Mouse (Mus musculus) embryonic fibroblast, embryonic 13.5 days (primary cell): ENCODE results near the gene Ifnar2. TPM values are rescaled to one million over a fixed set of nuclear protein-coding genes. Genes with fewer than 3 reads are reported as not detected.

Source experiments
- H3K27ac ChIP-seq: 2 replicates; pipeline ENCODE4 v1.5.1; 2012; ENCODE audit warnings: low read length, control low read depth, inconsistent platforms; ENCODE audit not compliant: insufficient read depth
- H3K4me1 ChIP-seq: 2 replicates; pipeline ENCODE4 v1.6.1; 2011; ENCODE audit warnings: low read length; ENCODE audit not compliant: control insufficient read depth, insufficient read depth
- H3K4me3 ChIP-seq: 2 replicates; pipeline ENCODE4 v1.5.1; 2011; ENCODE audit warnings: mild to moderate bottlenecking, control low read depth, low read length; ENCODE audit not compliant: insufficient read depth
- CTCF ChIP-seq: IDR thresholded peaks from 2 replicates; pipeline ENCODE4 v1.5.1; 2011; ENCODE audit warnings: mild to moderate bottlenecking, control low read depth, low read length, moderate library complexity, borderline replicate concordance; ENCODE audit not compliant: insufficient read depth
- POLR2A ChIP-seq: IDR thresholded peaks from 2 replicates; pipeline ENCODE4 v1.6.1; 2011; ENCODE audit warnings: low read depth, mild to moderate bottlenecking, control low read depth, low read length, moderate library complexity
- polyA plus RNA-seq: library from polyadenylated mRNA; stranded (reverse); fragments of >200 nt; gene quantifications from 2 replicates; pipeline ENCODE4 v1.2.4, GENCODE M21; 2011; ENCODE audit warnings: low read depth; ENCODE audit not compliant: missing spikeins, insufficient read length

Gene Ifnar2
- polyA plus RNA-seq = 54.8 and 68.1 TPM in 2 replicates

DNA sequence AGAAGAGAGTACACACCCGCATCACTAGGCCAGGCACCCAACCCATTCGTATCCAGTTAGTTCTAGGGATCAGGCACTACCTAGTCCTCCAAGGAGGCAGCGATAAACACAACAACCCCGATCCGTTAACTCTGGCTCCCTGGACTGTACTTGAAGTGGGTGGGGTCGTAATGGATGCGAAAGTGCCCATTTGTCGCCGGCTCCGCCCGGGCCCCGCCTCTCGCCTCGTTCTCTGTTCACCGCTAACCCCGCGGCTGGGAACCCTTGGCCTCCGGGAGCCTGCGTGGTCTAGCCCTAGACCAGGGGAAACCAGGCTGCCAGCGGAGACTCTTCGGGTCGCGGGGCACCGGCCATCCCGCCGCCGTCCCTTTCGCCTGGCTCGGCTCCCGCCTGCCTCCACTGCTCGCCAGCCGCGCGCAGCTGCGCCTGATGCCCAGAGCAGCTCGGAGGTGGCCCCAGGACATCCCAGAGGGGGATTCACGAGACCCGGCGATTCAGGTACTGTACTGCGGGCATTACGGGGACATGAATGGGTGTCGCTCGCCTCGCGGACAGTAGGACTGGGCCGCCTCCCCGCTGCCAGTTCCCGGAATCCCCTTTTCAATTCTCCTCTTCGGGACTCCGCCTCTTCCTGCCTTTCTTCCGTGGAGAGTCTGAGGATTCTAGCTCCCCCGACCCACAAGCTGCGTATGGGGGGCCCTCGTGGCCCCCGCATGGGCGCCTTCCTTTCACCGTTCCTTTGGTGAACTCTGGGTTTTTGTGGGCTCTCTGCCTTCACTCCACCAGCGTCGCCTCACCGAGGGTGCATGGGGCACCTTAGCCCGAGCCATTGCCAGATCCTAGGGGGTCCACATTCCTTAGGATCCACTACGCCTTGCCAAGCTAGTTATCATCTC, at the start of gene Ifnar2:
Gene Ifnar2, plus strand, starts transcription at position 207 of the 896 bp plus-strand sequence.
- peaks cover 2% of the 10 kb centered on the region; the same call in 1 of the 2 replicates for H3K4me1 ChIP-seq
- peak within 1 kb of the TSS; percentile 72 for H3K27ac ChIP-seq
- TF ChIP-seq POLR2A = peak; percentile 76
- TF ChIP-seq CTCF = no peak
- H3K4me3 ChIP-seq = peak within 1 kb of the TSS; percentile 98

GRCm38 (mm10) chr16:91327605-91328004, 45.0 kb upstream of the Ifnar2 start:
- Histone ChIP-seq H3K4me1 (no peaks in the 10 kb centered on the region), H3K27ac (no peak overlapping the region)

GRCm38 (mm10) chr16:91328922-91329321, 43.7 kb upstream of the Ifnar2 start:
- TF ChIP-seq POLR2A (no peak), CTCF (no peak)
- no peaks in the 10 kb centered on the region for H3K4me1 ChIP-seq
- H3K4me3 ChIP-seq = no peak overlapping the region
- H3K27ac ChIP-seq = no peak overlapping the region

More at GRCm38 (mm10) chr16:91327605-91328004, 45.0 kb upstream of the Ifnar2 start:
- TF ChIP-seq CTCF = no peak
- TF ChIP-seq POLR2A = no peak
- no peak overlapping the region for H3K4me3 ChIP-seq

GRCm38 (mm10) chr16:91330496-91330895, 42.1 kb upstream of the Ifnar2 start:
- no peaks in the 10 kb centered on the region for H3K4me1 ChIP-seq
- TF ChIP-seq POLR2A (no peak), CTCF (no peak)
- no peak overlapping the region for H3K4me3 ChIP-seq
- no peak overlapping the region for H3K27ac ChIP-seq

- Histone ChIP-seq H3K4me1 (no peaks in the 10 kb centered on the region), H3K27ac (no peak overlapping the region), H3K4me3 (no peak overlapping the region)
- TF ChIP-seq CTCF (no peak), POLR2A (no peak)
Measured at GRCm38 (mm10) chr16:91331153-91331552, 41.4 kb upstream of the Ifnar2 start.

- no peak overlapping the region for H3K27ac ChIP-seq
- TF ChIP-seq CTCF (no peak), POLR2A (no peak)
- H3K4me1 ChIP-seq = no peaks in the 10 kb centered on the region
- H3K4me3 ChIP-seq = no peak overlapping the region
Measured at GRCm38 (mm10) chr16:91332880-91333279, 39.7 kb upstream of the Ifnar2 start.

GRCm38 (mm10) chr16:91334190-91334893, 38.2 kb upstream of the Ifnar2 start:
- Histone ChIP-seq H3K4me3 (no peak overlapping the region), H3K4me1 (no peaks in the 10 kb centered on the region), H3K27ac (no peak overlapping the region)
- TF ChIP-seq CTCF (no peak), POLR2A (no peak)

GRCm38 (mm10) chr16:91336753-91337152, 35.8 kb upstream of the Ifnar2 start:
- H3K4me3 ChIP-seq = no peak overlapping the region
- TF ChIP-seq POLR2A (no peak), CTCF (no peak)
- H3K27ac ChIP-seq = no peak overlapping the region
- no peaks in the 10 kb centered on the region for H3K4me1 ChIP-seq

DNA sequence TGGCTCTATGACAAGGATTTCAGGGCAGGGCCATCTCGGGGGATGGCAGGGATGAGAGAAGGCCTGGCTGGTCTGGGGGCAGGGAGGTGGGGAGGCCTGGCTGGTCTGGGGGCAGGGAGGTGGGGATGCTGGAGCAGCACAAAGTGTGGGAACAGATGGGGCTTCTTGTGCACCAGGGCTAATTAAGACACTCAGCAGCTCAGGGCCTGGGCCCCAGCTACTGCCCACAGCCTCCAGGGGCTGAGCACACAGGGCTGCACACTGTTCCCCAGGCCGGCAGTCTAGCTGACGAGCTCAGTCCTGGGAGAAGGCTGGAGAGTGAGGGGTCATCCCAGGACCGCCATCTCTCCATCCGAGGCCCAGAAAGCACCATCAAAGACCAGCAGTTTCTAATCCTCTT, 35.1 kb upstream of the Ifnar2 start:
- H3K27ac ChIP-seq = no peak overlapping the region
- TF ChIP-seq POLR2A (no peak), CTCF (no peak)
- no peak overlapping the region for H3K4me3 ChIP-seq
- no peaks in the 10 kb centered on the region for H3K4me1 ChIP-seq
